Mouse (Mus musculus) brain, embryonic 14.5 days (tissue): Measurements from ENCODE around the gene Hspb2. TPM values are rescaled to one million over a fixed set of nuclear protein-coding genes. Genes with fewer than 3 reads are reported as not detected.

Experiments
- DNase-seq: peaks from one replicate; pipeline ENCODE4 v3.0.0-alpha.2; 2011; ENCODE audit warnings: low read depth
- CTCF ChIP-seq: fragments of 200-500 bp; IDR thresholded peaks from 2 replicates; pipeline ENCODE4 v1.5.1; 2012; ENCODE audit warnings: inconsistent platforms, mild to moderate bottlenecking, moderate library complexity, borderline replicate concordance; ENCODE audit not compliant: insufficient read depth, insufficient read length; ENCODE audit errors: extremely low read depth
- POLR2A ChIP-seq: fragments of 200-500 bp; IDR thresholded peaks from 2 replicates; pipeline ENCODE4 v1.6.1; 2012; ENCODE audit warnings: mild to moderate bottlenecking, inconsistent platforms, borderline replicate concordance; ENCODE audit not compliant: poor library complexity, insufficient read depth, insufficient read length, severe bottlenecking; ENCODE audit errors: extremely low read depth
- polyA plus RNA-seq: library from polyadenylated mRNA; depleted of rRNA; stranded (reverse); fragments of >200 nt; gene quantifications from 2 replicates; pipeline ENCODE4 v1.2.3, GENCODE M21; 2012; rRNA removed

Gene Hspb2
- polyA plus RNA-seq, 1 experiment = 1.3 TPM

GRCm38 (mm10) chr9:50725921-50726590 is 26.1 kb downstream of the Hspb2 start:
- DNase-seq = peak; percentile 47
- no peak for TF ChIP-seq CTCF
- no peak for TF ChIP-seq POLR2A

GRCm38 (mm10) chr9:50724661-50725330 is 27.4 kb downstream of the Hspb2 start:
- peak; percentile 80 for DNase-seq
- TF ChIP-seq CTCF (no peak), POLR2A (no peak)

GRCm38 (mm10) chr9:50724147-50724546 is 28.0 kb downstream of the Hspb2 start:
- peak; percentile 31 for DNase-seq
- TF ChIP-seq POLR2A (no peak), CTCF (no peak)

GRCm38 (mm10) chr9:50723406-50723805 is 28.7 kb downstream of the Hspb2 start:
- DNase-seq = peak; percentile 89
- TF ChIP-seq CTCF (no peak), POLR2A (no peak)

GRCm38 (mm10) chr9:50722451-50722911 is 29.7 kb downstream of the Hspb2 start:
- DNase-seq = peak; percentile 80
- TF ChIP-seq CTCF (no peak), POLR2A (no peak)

GRCm38 (mm10) chr9:50721061-50721460 is 31.1 kb downstream of the Hspb2 start:
- TF ChIP-seq POLR2A = no peak
- TF ChIP-seq CTCF = no peak
- DNase-seq = no peak

- TF ChIP-seq POLR2A (no peak), CTCF (no peak)
- DNase-seq = no peak
Measured at GRCm38 (mm10) chr9:50718878-50719277, 33.3 kb downstream of the Hspb2 start.

GRCm38 (mm10) chr9:50714188-50714587 is 38.0 kb downstream of the Hspb2 start:
- no peak for TF ChIP-seq POLR2A
- TF ChIP-seq CTCF = no peak
- DNase-seq = no peak

- DNase-seq = no peak
- TF ChIP-seq POLR2A (no peak), CTCF (no peak)
Measured at GRCm38 (mm10) chr9:50711337-50711736, 40.8 kb downstream of the Hspb2 start.

GRCm38 (mm10) chr9:50709108-50709507 is 43.0 kb downstream of the Hspb2 start:
- DNase-seq = peak; percentile 62
- peak; percentile 59; the same call in 1 of the 2 replicates for TF ChIP-seq CTCF
- no peak for TF ChIP-seq POLR2A

GRCm38 (mm10) chr9:50704907-50705306 is 47.2 kb downstream of the Hspb2 start:
- TF ChIP-seq CTCF = no peak
- DNase-seq = peak; percentile 30

Other genes with a start within 250 kb of the Hspb2 start
- gene Pts, start 223.6 kb downstream of the Hspb2 start, polyA plus RNA-seq = 73.9 and 77.3 TPM in 2 replicates
- gene Il18, start 197.5 kb downstream of the Hspb2 start, polyA plus RNA-seq = 13.0 and 13.2 TPM in 2 replicates
- 0.26 and 0.37 TPM in 2 replicates for gene Bco2, start 197.2 kb downstream of the Hspb2 start, polyA plus RNA-seq
- gene Tex12, start 191.0 kb downstream of the Hspb2 start, polyA plus RNA-seq = not detected in 2 replicates
- gene Sdhd, start 148.5 kb downstream of the Hspb2 start, polyA plus RNA-seq = 141 and 178 TPM in 2 replicates
- gene Timm8b, start 148.4 kb downstream of the Hspb2 start, polyA plus RNA-seq = 302 and 372 TPM in 2 replicates
- gene Pih1d2, start 135.0 kb downstream of the Hspb2 start, polyA plus RNA-seq = 4.6 and 5.1 TPM in 2 replicates
- 18.4 and 21.5 TPM in 2 replicates for gene Nkapd1, start 134.9 kb downstream of the Hspb2 start, polyA plus RNA-seq
- 25.4 and 32.9 TPM in 2 replicates for gene Dlat, start 92.6 kb downstream of the Hspb2 start, polyA plus RNA-seq
- 29.9 and 40.6 TPM in 2 replicates for gene Dixdc1, start 12.8 kb downstream of the Hspb2 start, polyA plus RNA-seq
- 1.2 and 1.7 TPM in 2 replicates for gene 2310030G06Rik, start 5.8 kb downstream of the Hspb2 start, polyA plus RNA-seq
- 5.7 and 6.1 TPM in 2 replicates for gene Cryab, start 1.0 kb downstream of the Hspb2 start, polyA plus RNA-seq
- gene Fdxacb1, start 15.9 kb upstream of the Hspb2 start, polyA plus RNA-seq = 8.0 and 8.3 TPM in 2 replicates
- 52.4 and 53.9 TPM in 2 replicates for gene Alg9, start 22.7 kb upstream of the Hspb2 start, polyA plus RNA-seq
- gene 1110032A03Rik, start 23.2 kb upstream of the Hspb2 start, polyA plus RNA-seq = 46.5 and 50.1 TPM in 2 replicates
- gene Ppp2r1b, start 92.9 kb upstream of the Hspb2 start, polyA plus RNA-seq = 32.2 and 38.5 TPM in 2 replicates